Mouse (Mus musculus) adrenal gland, postnatal 10 days (tissue): ENCODE data around the gene Scpep1. TPM values are rescaled to one million over a fixed set of nuclear protein-coding genes. Genes with fewer than 3 reads are reported as not detected.
"Not testable (repeated sequence)": the region's sequence is repeated elsewhere in the genome, so short reads cannot be mapped to it uniquely, and the experiment has no call there.

Experiments
- DNase-seq: peaks from one replicate; pipeline ENCODE4 v3.0.0; 2021; ENCODE audit warnings: mixed read lengths
- long read RNA-seq, 2 experiments: library from polyadenylated mRNA; stranded (forward); transcript quantifications; one replicate each; pipeline ENCODE4 v2.0.0; 2021
- total RNA-seq, 2 experiments: library from RNA; stranded (reverse); gene quantifications; 2 replicates each; pipeline ENCODE4 v1.2.3; 2021

The Scpep1 gene
- total RNA-seq, result 100 to 1,000 TPM; 116 to 118 TPM
- long read RNA-seq, experiment 1, transcript Scpep1-201 (13 exons, 2,097 nt), result major isoform, 179 of 203 reads
- long read RNA-seq, experiment 1, partial matches to known transcripts, result 15 of 203 reads
- long read RNA-seq, experiment 1, other reads (novel, unspliced or antisense), result 9 of 203 reads
- long read RNA-seq, experiment 2, transcript Scpep1-201 (13 exons, 2,097 nt), result major isoform, 106 of 112 reads
- long read RNA-seq, experiment 2, partial matches to known transcripts, result 2 of 112 reads
- long read RNA-seq, experiment 2, other reads (novel, unspliced or antisense), result 4 of 112 reads

GRCm38 (mm10) chr11:88955217-88955969 is at the start of gene Scpep1:
Gene Scpep1, minus strand, starts transcription at chr11:88955465.
- peak; percentile 98 for DNase-seq

DNA sequence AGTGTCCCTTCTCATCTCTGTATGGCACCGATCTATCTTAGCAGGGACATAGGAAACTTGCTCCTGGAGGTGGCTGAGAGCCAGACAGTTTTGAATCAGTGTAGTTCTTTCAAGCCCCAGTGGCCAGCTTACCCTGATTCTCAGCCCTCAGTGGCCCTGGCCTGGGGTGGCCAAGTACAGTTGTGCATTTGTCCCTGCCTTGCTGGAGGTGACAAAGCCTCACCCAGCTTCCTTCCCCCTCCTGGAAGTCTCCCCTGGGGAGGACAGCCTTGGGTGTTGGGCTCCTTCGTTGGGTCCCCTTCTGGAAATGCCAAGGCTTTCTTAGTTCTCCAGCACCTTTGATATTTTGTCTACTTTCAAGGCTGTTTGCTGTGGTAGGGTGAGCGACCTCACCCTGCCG is 48.5 kb upstream of the Scpep1 start:
- DNase-seq, result peak; percentile 71

GRCm38 (mm10) chr11:89003078-89003477 is 47.8 kb upstream of the Scpep1 start:
- DNase-seq, result peak; percentile 76

DNA sequence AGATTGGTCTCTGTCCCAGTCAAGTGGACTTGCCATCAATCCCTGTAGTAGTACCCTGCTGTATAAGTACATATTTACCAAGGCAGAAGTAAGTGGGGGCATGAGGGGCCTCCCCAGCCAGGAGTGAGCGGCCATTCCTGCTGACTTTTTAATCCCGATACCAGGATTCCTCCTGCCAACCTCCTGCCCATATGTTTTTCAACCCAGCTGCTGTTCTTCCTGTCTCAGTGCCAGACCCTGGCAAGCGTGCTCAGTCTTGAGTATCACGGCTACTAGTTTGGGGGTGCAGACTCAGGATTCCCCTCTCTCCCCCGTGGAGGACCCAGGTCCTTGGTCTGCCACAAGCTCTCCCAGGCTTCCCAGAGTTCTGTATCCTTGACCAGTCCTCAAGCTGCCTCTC is 47.4 kb upstream of the Scpep1 start:
- peak; percentile 49 for DNase-seq

DNA sequence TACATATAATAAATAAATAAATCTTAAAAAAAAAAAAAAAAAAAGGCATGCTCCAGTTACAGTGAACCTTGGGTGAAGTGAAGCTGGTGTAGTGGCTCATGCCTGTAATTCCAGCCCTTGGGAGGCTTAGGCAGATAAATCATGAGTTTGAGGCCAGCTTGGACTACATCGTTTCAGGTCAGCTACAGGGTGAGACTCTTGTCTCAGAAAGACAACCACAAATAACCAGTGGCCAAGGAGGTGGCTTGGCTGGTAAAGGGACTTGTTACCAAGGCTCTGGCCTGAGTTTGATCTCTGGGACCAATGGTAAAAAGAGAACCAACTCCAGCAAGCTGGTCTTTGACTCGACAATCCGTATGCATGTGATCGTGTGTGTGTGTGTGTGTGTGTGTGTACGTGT is 46.8 kb upstream of the Scpep1 start:
- DNase-seq, result no peak

- no peak for DNase-seq
Measured at GRCm38 (mm10) chr11:89001569-89001968, 46.3 kb upstream of the Scpep1 start.

DNA sequence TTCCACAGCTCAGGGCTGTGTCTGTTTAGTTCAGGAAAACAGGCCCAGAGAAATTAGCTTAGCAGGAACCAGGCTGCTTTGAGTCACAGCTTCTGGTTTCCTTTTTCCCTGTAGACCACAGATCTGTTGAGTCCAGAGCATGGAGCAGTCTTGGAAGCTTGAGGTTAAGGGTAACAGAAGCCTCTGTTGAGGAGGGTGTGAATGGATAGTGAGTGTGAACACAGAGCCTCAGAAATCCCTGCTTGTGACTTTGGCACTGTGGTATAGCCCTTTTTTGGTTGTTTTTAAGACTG is 45.2 kb upstream of the Scpep1 start:
- no peak for DNase-seq

DNA sequence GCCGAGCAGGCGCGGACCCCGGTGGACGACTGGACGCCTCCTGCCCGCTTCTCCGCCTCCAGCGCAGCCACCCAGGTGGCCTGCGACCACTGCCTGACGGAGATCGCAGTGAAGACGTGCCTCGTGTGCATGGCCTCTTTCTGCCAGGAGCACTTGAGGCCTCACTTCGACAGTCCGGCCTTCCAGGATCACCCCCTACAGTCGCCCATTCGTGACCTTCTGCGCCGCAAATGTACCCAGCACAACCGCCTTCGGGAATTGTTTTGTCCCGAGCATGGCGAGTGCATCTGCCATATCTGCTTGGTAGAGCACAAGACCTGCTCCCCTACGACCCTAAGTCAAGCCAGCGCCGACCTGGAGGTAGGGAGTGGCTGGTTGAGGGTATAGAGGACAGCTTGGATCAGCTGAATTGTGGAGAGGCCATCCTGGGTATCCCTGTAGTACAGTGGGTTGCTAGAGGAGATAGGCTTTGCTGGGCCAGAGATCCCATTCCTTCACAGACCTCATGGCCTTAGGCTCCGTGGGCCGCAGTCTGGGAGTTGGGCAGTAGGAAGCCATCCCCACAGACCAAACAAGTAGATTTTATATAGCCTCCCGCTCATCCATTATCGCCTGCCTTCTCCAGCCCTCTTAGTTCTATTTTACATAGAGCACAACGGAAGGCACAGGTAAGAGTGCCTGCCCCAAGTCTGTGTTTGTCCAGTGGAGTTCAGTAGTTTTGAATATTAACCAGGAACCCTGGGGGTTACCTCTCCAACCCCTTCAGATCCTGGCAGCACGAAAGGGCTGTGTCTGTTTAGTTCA is 44.7 kb upstream of the Scpep1 start:
- no peak for DNase-seq

GRCm38 (mm10) chr11:88998974-88999722 is 43.9 kb upstream of the Scpep1 start, which contains the start of gene Trim25:
Gene Trim25, plus strand, starts transcription at chr11:88999376.
- DNase-seq, result peak; percentile 96

- DNase-seq, result no peak
Measured at GRCm38 (mm10) chr11:88998406-88998805, 43.1 kb upstream of the Scpep1 start.

GRCm38 (mm10) chr11:88997343-88997742 is 42.1 kb upstream of the Scpep1 start:
- DNase-seq, result not testable (repeated sequence)

DNA sequence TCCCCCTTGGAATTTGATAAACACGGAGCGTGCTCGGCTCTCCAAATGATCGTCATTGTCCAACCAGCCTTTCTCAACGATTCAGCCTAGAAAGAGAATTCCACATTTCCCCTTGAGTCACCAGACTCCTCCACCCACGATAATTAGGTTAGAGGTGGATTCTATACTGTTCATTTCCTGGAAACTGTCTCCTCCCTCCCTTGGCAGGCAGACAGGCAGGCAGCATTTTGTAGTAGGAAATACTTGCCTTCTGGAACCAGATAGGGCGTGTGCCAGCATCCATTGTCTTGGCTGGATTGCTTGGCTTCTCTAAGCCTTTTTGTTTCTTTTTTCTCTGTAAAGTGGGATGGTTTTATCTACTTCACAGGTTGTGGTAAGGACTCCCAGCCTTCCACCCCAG is 41.2 kb upstream of the Scpep1 start:
- no peak for DNase-seq

- no peak for DNase-seq
Measured at GRCm38 (mm10) chr11:88995616-88996015, 40.4 kb upstream of the Scpep1 start.

- no peak for DNase-seq
Measured at GRCm38 (mm10) chr11:88994492-88994891, 39.2 kb upstream of the Scpep1 start.

DNA sequence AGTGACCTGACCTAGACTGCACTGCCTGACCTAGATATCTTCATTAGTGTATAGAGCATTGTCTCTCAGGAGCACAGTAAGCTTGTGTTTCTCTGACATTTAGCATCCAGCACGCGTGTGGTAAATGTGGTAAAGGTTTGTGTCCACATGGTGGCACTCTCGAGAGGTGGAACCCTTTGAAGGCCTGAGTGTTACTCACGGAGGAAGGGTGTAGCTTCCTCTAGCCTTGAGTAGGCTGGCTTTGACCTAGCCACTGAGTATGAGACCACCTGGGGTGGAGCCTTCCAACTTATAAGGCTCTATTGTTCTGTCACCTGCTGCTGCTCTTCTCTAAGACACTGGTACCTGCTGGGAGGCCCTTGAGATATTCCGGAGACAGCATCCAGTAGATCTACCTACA is 38.4 kb upstream of the Scpep1 start:
- DNase-seq, result peak; percentile 85

- DNase-seq, result no peak
Measured at GRCm38 (mm10) chr11:88993186-88993585, 37.9 kb upstream of the Scpep1 start.

DNA sequence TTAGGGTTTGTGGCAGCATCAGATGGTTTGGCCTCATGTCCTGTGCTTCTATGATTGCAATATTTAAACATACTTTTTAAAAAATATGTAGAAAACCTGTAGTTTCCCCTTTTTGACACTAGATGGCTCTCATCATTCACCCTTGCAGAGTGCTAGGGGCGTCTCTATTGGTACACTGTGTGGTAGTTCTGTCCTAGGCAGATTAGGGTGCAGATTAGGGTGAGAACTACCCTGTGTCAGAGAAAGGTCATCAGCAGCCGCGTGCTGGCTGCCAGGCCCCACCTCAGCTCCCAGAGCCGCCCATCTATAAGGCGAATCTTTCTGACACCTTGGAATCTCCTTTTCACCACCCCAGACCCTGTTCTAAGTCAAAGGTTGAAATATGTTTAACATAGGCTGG is 34.3 kb upstream of the Scpep1 start:
- no peak for DNase-seq

GRCm38 (mm10) chr11:88988956-88989355 is 33.7 kb upstream of the Scpep1 start:
- DNase-seq, result no peak

GRCm38 (mm10) chr11:88986616-88987015 is 31.4 kb upstream of the Scpep1 start:
- no peak for DNase-seq

GRCm38 (mm10) chr11:88981337-88981736 is 26.1 kb upstream of the Scpep1 start:
- DNase-seq, result no peak

DNA sequence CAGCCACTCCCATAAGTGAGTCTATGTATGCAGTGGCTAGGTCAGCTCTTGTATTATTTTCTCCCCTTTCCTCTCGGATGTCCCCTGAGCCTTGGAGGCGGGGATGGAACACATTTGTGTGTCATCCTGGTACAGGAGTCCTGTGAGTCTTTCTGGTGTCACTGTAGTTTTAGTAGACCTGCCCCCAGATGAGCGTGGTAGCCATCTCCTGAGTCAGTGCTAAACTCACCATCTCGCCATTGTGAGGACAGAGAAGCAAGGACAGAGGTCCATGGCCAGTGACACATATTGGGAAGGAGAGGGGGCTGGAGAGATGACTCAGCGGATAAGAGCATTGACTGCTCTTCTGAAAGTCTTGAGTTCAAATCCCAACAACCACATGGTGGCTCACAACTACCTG is 21.9 kb upstream of the Scpep1 start:
- DNase-seq, result no peak

DNA sequence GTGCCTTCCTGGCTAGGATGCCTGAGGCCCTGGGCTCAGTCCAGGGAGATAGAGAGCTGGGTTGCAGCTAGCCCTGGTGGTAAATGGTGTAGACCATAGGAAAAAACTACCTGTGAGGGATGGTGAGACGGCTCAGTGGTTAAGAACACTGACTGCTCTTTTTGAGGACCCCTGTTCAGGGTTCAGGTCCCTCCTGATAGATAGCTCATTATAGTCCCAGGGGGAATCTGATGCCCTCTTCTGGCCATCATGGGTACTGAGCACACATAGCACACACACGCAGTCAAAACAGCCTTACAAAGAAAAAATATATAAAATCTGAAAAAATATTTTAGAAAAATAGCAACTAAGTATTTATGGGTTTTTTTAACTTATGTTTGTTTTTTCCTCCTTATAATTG is 21.1 kb upstream of the Scpep1 start:
- DNase-seq, result no peak
